14 mouse cellular contexts compared by ENCODE assay signal in genomic region chr7:115233850-115234436, GRCm38 (mm10).
DNase-seq lines count a peak whose midpoint lies in the region; ATAC-seq and TF ChIP-seq lines count a peak whose summit lies in the region.
"Had no signal": no experiment of that assay in that cellular context is flagged by ENCODE, and none has a peak within 500 bp of the region (broad histone marks: within the 10 kb centered on the region; RNA-seq: fewer than 3 reads in every experiment).

No protein-coding gene starts in this region.

- no peak for TF ChIP-seq CTCF in gastrocnemius, adult 2 months (IDR thresholded peaks at IDR 0.05)

- H3K27ac ChIP-seq in heart, embryonic 10.5 days = peak overlapping the region; percentile 69
- H3K27ac ChIP-seq in hindbrain, embryonic 11.5 days (ENCODE audit: low read depth, low read length) = 0 out of 2 replicates have a peak overlapping the region, but pooled peaks have one; percentile 10
- no peak overlapping the region for H3K27ac ChIP-seq in hindbrain, embryonic 14.5 days
- H3K27ac ChIP-seq in neural tube, embryonic 11.5 days (ENCODE audit: low read depth, low read length) = no peak overlapping the region
- H3K27ac ChIP-seq in gastrocnemius, adult 2 months = no peak overlapping the region
- H3K27ac ChIP-seq: forebrain, embryonic 13.5 days; liver, embryonic 12.5 days; stomach, embryonic 15.5 days had no signal

- peaks cover 30% of the 10 kb centered on the region for H3K4me1 ChIP-seq in heart, embryonic 10.5 days
- H3K4me1 ChIP-seq in hindbrain, embryonic 11.5 days (replicated peaks; ENCODE audit: control insufficient read depth, insufficient read depth, low read length) = 0 out of 2 replicates have a peak, but pooled peaks cover 2% of the 10 kb centered on the region
- 0 out of 2 replicates have a peak, but pooled peaks cover 6% of the 10 kb centered on the region for H3K4me1 ChIP-seq in hindbrain, embryonic 14.5 days (replicated peaks; ENCODE audit: control insufficient read depth, insufficient read depth, low read length)
- peaks cover 6% of the 10 kb centered on the region; the same call in 1 of the 2 replicates for H3K4me1 ChIP-seq in neural tube, embryonic 11.5 days (ENCODE audit: control insufficient read depth, insufficient read depth, low read length)
- H3K4me1 ChIP-seq: stomach, embryonic 15.5 days had no signal

- H3K4me2 ChIP-seq in hindbrain, embryonic 11.5 days (replicated peaks; ENCODE audit: low read depth, low read length) = no peak overlapping the region
- no peak overlapping the region for H3K4me2 ChIP-seq in hindbrain, embryonic 14.5 days (replicated peaks)
- no peak overlapping the region for H3K4me2 ChIP-seq in neural tube, embryonic 11.5 days (ENCODE audit: low read depth)
- H3K4me2 ChIP-seq: forebrain, embryonic 13.5 days; liver, embryonic 12.5 days; stomach, embryonic 15.5 days had no signal

- no peaks in the 10 kb centered on the region for H3K27me3 ChIP-seq in heart, embryonic 10.5 days (ENCODE audit: insufficient read depth, poor library complexity, severe bottlenecking)
- no peaks in the 10 kb centered on the region for H3K27me3 ChIP-seq in hindbrain, embryonic 11.5 days (ENCODE audit: control insufficient read depth, insufficient read depth, low read length)
- H3K27me3 ChIP-seq in hindbrain, embryonic 14.5 days (ENCODE audit: control insufficient read depth, insufficient read depth, low read length) = no peaks in the 10 kb centered on the region; the same call in 1 of the 2 replicates
- no peaks in the 10 kb centered on the region for H3K27me3 ChIP-seq in neural tube, embryonic 11.5 days (ENCODE audit: control insufficient read depth, insufficient read depth, low read length)
- H3K27me3 ChIP-seq: forebrain, embryonic 13.5 days; liver, embryonic 12.5 days; stomach, embryonic 15.5 days had no signal

- intact Hi-C loops in heart, postnatal 25 days (cut with DNase I) = loop anchor here (10.0 kb wide), 1 partner anchor 511 kb away; no protein-coding TSS in a partner anchor
- intact Hi-C loops in gastrocnemius, adult 2 months (cut with DNase I) = no loop called here

- peak; percentile 82 for DNase-seq in heart, embryonic 10.5 days (ENCODE audit: low spot score)
- DNase-seq in heart, postnatal 25 days (ENCODE audit: low spot score) = no peak
- DNase-seq in hindbrain, embryonic 11.5 days (ENCODE audit: low spot score) = peak; percentile 47
- DNase-seq in hindbrain, embryonic 14.5 days (ENCODE audit: low spot score) = no peak
- peak; percentile 29 for DNase-seq in neural tube, embryonic 11.5 days (ENCODE audit: low spot score)
- no peak for DNase-seq in neural tube, embryonic 10.5 days (ENCODE audit: extremely low spot score, low spot score)
- no peak for DNase-seq in gastrocnemius, adult 2 months
- DNase-seq in urinary bladder, adult 2 months (ENCODE audit: low spot score) = no peak
- DNase-seq: adrenal gland, postnatal 36 days; cerebellum, postnatal 10 days; lung, postnatal 36 days had no signal

- no peak overlapping the region for H3K9ac ChIP-seq in hindbrain, embryonic 11.5 days (ENCODE audit: low read depth, low read length)
- H3K9ac ChIP-seq in hindbrain, embryonic 14.5 days = no peak overlapping the region
- H3K9ac ChIP-seq in neural tube, embryonic 11.5 days (ENCODE audit: low read length) = no peak overlapping the region
- H3K9ac ChIP-seq: forebrain, embryonic 13.5 days; liver, embryonic 12.5 days; stomach, embryonic 15.5 days had no signal

- peak; percentile 70 for ATAC-seq in hindbrain, embryonic 11.5 days (ENCODE audit: low FRiP score)
- no peak for ATAC-seq in hindbrain, embryonic 14.5 days (ENCODE audit: low FRiP score)
- ATAC-seq in neural tube, embryonic 11.5 days (ENCODE audit: insufficient read depth, low FRiP score, low TSS enrichment) = no peak
- ATAC-seq: forebrain, embryonic 13.5 days; liver, embryonic 12.5 days had no signal

- H3K36me3 ChIP-seq in heart, embryonic 10.5 days = no peaks in the 10 kb centered on the region
- H3K36me3 ChIP-seq in hindbrain, embryonic 11.5 days (ENCODE audit: control insufficient read depth, insufficient read depth, low read length) = no peaks in the 10 kb centered on the region
- no peaks in the 10 kb centered on the region for H3K36me3 ChIP-seq in hindbrain, embryonic 14.5 days (replicated peaks; ENCODE audit: control insufficient read depth, insufficient read depth)
- H3K36me3 ChIP-seq in neural tube, embryonic 11.5 days (ENCODE audit: control insufficient read depth, insufficient read depth, low read length) = no peaks in the 10 kb centered on the region
- H3K36me3 ChIP-seq: liver, embryonic 12.5 days; stomach, embryonic 15.5 days had no signal

- H3K4me3 ChIP-seq in heart, embryonic 10.5 days = no peak overlapping the region
- H3K4me3 ChIP-seq in hindbrain, embryonic 11.5 days (ENCODE audit: low read depth, low read length) = no peak overlapping the region
- no peak overlapping the region for H3K4me3 ChIP-seq in hindbrain, embryonic 14.5 days (replicated peaks; ENCODE audit: low read length)
- H3K4me3 ChIP-seq in neural tube, embryonic 11.5 days (ENCODE audit: low read depth, low read length) = no peak overlapping the region
- H3K4me3 ChIP-seq in gastrocnemius, adult 2 months = no peak overlapping the region
- H3K4me3 ChIP-seq: forebrain, embryonic 13.5 days; liver, embryonic 12.5 days; stomach, embryonic 15.5 days had no signal

- WGBS in heart, embryonic 10.5 days = 25% methylated on average over 10 of the region's 10 CpGs
- 23% methylated on average over 10 of the region's 10 CpGs for WGBS in hindbrain, embryonic 11.5 days
- WGBS in hindbrain, embryonic 14.5 days = 18% methylated on average over 10 of the region's 10 CpGs
- WGBS in neural tube, embryonic 11.5 days = 36% methylated on average over 10 of the region's 10 CpGs

- no peaks in the 10 kb centered on the region for H3K9me3 ChIP-seq in heart, embryonic 10.5 days
- no peaks in the 10 kb centered on the region for H3K9me3 ChIP-seq in hindbrain, embryonic 11.5 days (ENCODE audit: control insufficient read depth, low read length)
- no peaks in the 10 kb centered on the region for H3K9me3 ChIP-seq in hindbrain, embryonic 14.5 days (ENCODE audit: control insufficient read depth, low read length)
- no peaks in the 10 kb centered on the region for H3K9me3 ChIP-seq in neural tube, embryonic 11.5 days (ENCODE audit: control insufficient read depth, low read length)
- H3K9me3 ChIP-seq: forebrain, embryonic 13.5 days; liver, embryonic 12.5 days; stomach, embryonic 15.5 days had no signal

Comparison
In these comparisons a context has a peak if more than half of its experiments do, and no peak if none do; other contexts are left out.
1. DNase-seq: peak in heart, embryonic 10.5 days (single experiment), hindbrain, embryonic 11.5 days (single experiment) and neural tube, embryonic 11.5 days (single experiment); none in heart, postnatal 25 days (single experiment), hindbrain, embryonic 14.5 days (single experiment), neural tube, embryonic 10.5 days (single experiment), gastrocnemius, adult 2 months (single experiment) and urinary bladder, adult 2 months (single experiment).
2. H3K27ac ChIP-seq: peak in heart, embryonic 10.5 days (single experiment) and hindbrain, embryonic 11.5 days (single experiment); none in hindbrain, embryonic 14.5 days (single experiment), neural tube, embryonic 11.5 days (single experiment) and gastrocnemius, adult 2 months (single experiment).